Mouse (Mus musculus): ENCODE measurements at regions not wholly inside any gene's neighbourhood (a gene's known extent, or its start where the extent isn't known, plus 50 kb on each side); places are given as distances from the start of the nearest gene placed in this dataset.

DNA sequence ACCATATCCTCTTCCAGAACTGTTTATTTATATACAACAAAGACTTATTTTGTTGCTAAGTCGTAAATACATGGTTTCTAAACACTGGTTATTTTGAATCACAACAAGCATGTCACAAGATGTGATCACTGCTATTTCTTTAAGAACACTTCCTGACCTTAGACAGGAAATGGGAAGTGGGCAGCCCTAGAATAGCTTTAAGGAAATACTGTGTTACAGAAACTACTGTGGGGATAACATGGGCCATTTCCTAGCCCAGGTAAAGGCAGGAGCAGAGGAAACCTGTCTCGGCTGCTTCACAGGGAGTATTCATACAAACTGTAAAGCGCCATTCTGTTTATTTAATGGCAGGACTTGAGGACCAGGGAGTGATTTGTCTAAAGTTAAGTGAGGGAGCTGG lies 90.4 kb upstream of the Nrp1 start:
- TF ChIP-seq CTCF (IDR thresholded peaks at IDR 0.05; ENCODE audit: extremely low read depth, insufficient read depth, insufficient read length, insufficient replicate concordance) (no peak), POLR2A (IDR thresholded peaks at IDR 0.05; ENCODE audit: low read depth, low read length) (no peak)
